ENCODE assay signal across 8 mouse cellular contexts in genomic region chr4:108031502-108032351, GRCm38 (mm10).
DNase-seq lines count a peak whose midpoint lies in the region; ATAC-seq and TF ChIP-seq lines count a peak whose summit lies in the region.

No protein-coding gene starts in this region.

- H3K36me3 ChIP-seq in hindbrain, postnatal 0 days (ENCODE audit: insufficient read depth, low read length): no peaks in the 10 kb centered on the region
- no peaks in the 10 kb centered on the region for H3K36me3 ChIP-seq in limb, embryonic 14.5 days (ENCODE audit: control insufficient read depth, insufficient read depth, low read length)
- H3K36me3 ChIP-seq in midbrain, postnatal 0 days (ENCODE audit: insufficient read depth, low read length): no peaks in the 10 kb centered on the region

- DNase-seq in cerebellum, adult 18-20 months: peak; percentile 31 to 53
- DNase-seq in cerebellum, postnatal 4 days (ENCODE audit: low spot score in 2 of 2): no peak
- peak; percentile 39 to 60 for DNase-seq in cerebellum, postnatal 14 days
- peak; percentile 73 for DNase-seq in gastrocnemius, postnatal 25 days
- DNase-seq in hindbrain, postnatal 0 days (ENCODE audit: low spot score): peak; percentile 45
- peak; percentile 20 for DNase-seq in limb, embryonic 14.5 days (ENCODE audit: low spot score)
- peak; percentile 42 for DNase-seq in midbrain, postnatal 0 days (ENCODE audit: low spot score)
- DNase-seq in thymus, postnatal 4 days: peak; percentile 61

- H3K4me3 ChIP-seq in hindbrain, postnatal 0 days (ENCODE audit: low read length): peak overlapping the region; percentile 59
- peak overlapping the region; percentile 63 for H3K4me3 ChIP-seq in limb, embryonic 14.5 days (replicated peaks; ENCODE audit: low read length)
- H3K4me3 ChIP-seq in midbrain, postnatal 0 days (ENCODE audit: low read depth, low read length): peak overlapping the region; percentile 62

- no peak for TF ChIP-seq POLR2A in limb, embryonic 14.5 days (IDR thresholded peaks at IDR 0.05; ENCODE audit: borderline replicate concordance, extremely low read depth, insufficient read depth, insufficient read length)

- 1% methylated on average over 76 of the region's 86 CpGs for WGBS in hindbrain, postnatal 0 days
- 3% methylated on average over 29 of the region's 86 CpGs for WGBS in limb, embryonic 14.5 days
- 1% methylated on average over 52 of the region's 86 CpGs for WGBS in midbrain, postnatal 0 days

- no peaks in the 10 kb centered on the region for H3K9me3 ChIP-seq in hindbrain, postnatal 0 days (ENCODE audit: low read length)
- H3K9me3 ChIP-seq in limb, embryonic 14.5 days (ENCODE audit: control insufficient read depth, low read length): no peaks in the 10 kb centered on the region
- no peaks in the 10 kb centered on the region for H3K9me3 ChIP-seq in midbrain, postnatal 0 days (ENCODE audit: low read length)

- TF ChIP-seq CTCF in hindbrain, postnatal 0 days (IDR thresholded peaks at IDR 0.05; ENCODE audit: low read depth): no peak
- no peak for TF ChIP-seq CTCF in midbrain, postnatal 0 days (IDR thresholded peaks at IDR 0.05)

- 0 out of 2 replicates have a peak, but pooled peaks cover 2% of the 10 kb centered on the region for H3K4me1 ChIP-seq in hindbrain, postnatal 0 days (ENCODE audit: insufficient read depth, low read length)
- peaks cover 10% of the 10 kb centered on the region for H3K4me1 ChIP-seq in limb, embryonic 14.5 days (ENCODE audit: control insufficient read depth, insufficient read depth, low read length)
- H3K4me1 ChIP-seq in midbrain, postnatal 0 days (ENCODE audit: insufficient read depth, low read length): peaks cover 6% of the 10 kb centered on the region; the same call in 1 of the 2 replicates

- H3K27ac ChIP-seq in hindbrain, postnatal 0 days: no peak overlapping the region
- H3K27ac ChIP-seq in limb, embryonic 14.5 days (replicated peaks; ENCODE audit: low read depth, low read length): 0 out of 2 replicates have a peak overlapping the region, but pooled peaks have one; percentile 7
- no peak overlapping the region for H3K27ac ChIP-seq in midbrain, postnatal 0 days (ENCODE audit: low read depth, low read length)

- peak overlapping the region; percentile 99 for H3K4me2 ChIP-seq in hindbrain, postnatal 0 days (ENCODE audit: low read depth, low read length)
- H3K4me2 ChIP-seq in limb, embryonic 14.5 days (replicated peaks; ENCODE audit: low read depth, low read length, severe bottlenecking): peak overlapping the region; percentile 99
- peak overlapping the region; percentile 100 for H3K4me2 ChIP-seq in midbrain, postnatal 0 days (ENCODE audit: low read depth, low read length, poor library complexity, severe bottlenecking)

- peak; percentile 34; the same call in 1 of the 2 replicates for ATAC-seq in hindbrain, postnatal 0 days
- ATAC-seq in limb, embryonic 14.5 days (ENCODE audit: low FRiP score, low read depth): peak; percentile 45; the same call in 1 of the 2 replicates
- ATAC-seq in midbrain, postnatal 0 days (ENCODE audit: low FRiP score): 0 out of 2 replicates have a peak, but pooled peaks have one; percentile 39

- peak overlapping the region; percentile 51 for H3K9ac ChIP-seq in hindbrain, postnatal 0 days (replicated peaks; ENCODE audit: low read length)
- peak overlapping the region; percentile 61 for H3K9ac ChIP-seq in limb, embryonic 14.5 days (ENCODE audit: low read depth, low read length, severe bottlenecking)
- peak overlapping the region; percentile 66 for H3K9ac ChIP-seq in midbrain, postnatal 0 days (replicated peaks; ENCODE audit: low read length, poor library complexity, severe bottlenecking)

- peaks cover 22% of the 10 kb centered on the region for H3K27me3 ChIP-seq in hindbrain, postnatal 0 days (ENCODE audit: insufficient read depth, low read length)
- peaks cover 16% of the 10 kb centered on the region for H3K27me3 ChIP-seq in limb, embryonic 14.5 days (ENCODE audit: control insufficient read depth, insufficient read depth, low read length)
- H3K27me3 ChIP-seq in midbrain, postnatal 0 days (ENCODE audit: insufficient read depth, low read length): peaks cover 26% of the 10 kb centered on the region

Comparison
In these comparisons a context has a peak if more than half of its experiments do, and no peak if none do; other contexts are left out.
1. DNase-seq: peak in cerebellum, adult 18-20 months (2 of 2), cerebellum, postnatal 14 days (2 of 2), gastrocnemius, postnatal 25 days (single experiment), hindbrain, postnatal 0 days (single experiment), limb, embryonic 14.5 days (single experiment), midbrain, postnatal 0 days (single experiment) and thymus, postnatal 4 days (single experiment); none in cerebellum, postnatal 4 days (0 of 2).
2. Peak in every context shown above with its lines, with median percentiles within 50 percentile points of each other: ATAC-seq, H3K4me2 ChIP-seq, H3K4me3 ChIP-seq and H3K9ac ChIP-seq.